Mouse (Mus musculus): Measurements from ENCODE around the gene Rnf150.

- TF ChIP-seq E2F4 (IDR thresholded peaks at IDR 0.05; ENCODE audit: insufficient read depth) (no peak), POLR2A (IDR thresholded peaks at IDR 0.05; ENCODE audit: insufficient read length, low read depth) (no peak), REST (IDR thresholded peaks at IDR 0.05; ENCODE audit: insufficient read depth, insufficient read length) (no peak), TCF12 (IDR thresholded peaks at IDR 0.05; ENCODE audit: insufficient read depth, poor library complexity, severe bottlenecking) (no peak), MYOD1 (IDR thresholded peaks at IDR 0.05; ENCODE audit: control insufficient read depth in 1 of 3, insufficient read length in 2 of 3, low read depth in 2 of 3) (no peak), USF1 (IDR thresholded peaks at IDR 0.05; ENCODE audit: low read depth) (no peak), MYOG (IDR thresholded peaks at IDR 0.05; ENCODE audit: control insufficient read depth in 1 of 3, insufficient read depth in 1 of 3, insufficient read length in 2 of 3, low read depth in 2 of 3) (no peak), MAX (IDR thresholded peaks at IDR 0.05; ENCODE audit: low read depth) (no peak), SRF (IDR thresholded peaks at IDR 0.05; ENCODE audit: control insufficient read depth, insufficient read length, low read depth) (no peak), CEBPB (IDR thresholded peaks at IDR 0.05; ENCODE audit: insufficient read depth, poor library complexity, severe bottlenecking) (no peak), POLR2AphosphoS2 (IDR thresholded peaks at IDR 0.05; ENCODE audit: insufficient read length, low read depth) (no peak)
Observed at GRCm38 (mm10) chr8:83064096-83064495, 200.9 kb downstream of the Rnf150 start.

Measured in myocyte (in vitro differentiated cells).